Mouse (Mus musculus) ovary, postnatal 10 days (tissue): Measurements from ENCODE around the gene Serpina6.
A peak's percentile ranks its signal among the peaks of the same experiment; 100 is the strongest.
"Not testable (repeated sequence)": the region's sequence is repeated elsewhere in the genome, so short reads cannot be mapped to it uniquely, and the experiment has no call there.

ENCODE experiments used
- DNase-seq: peaks from one replicate; pipeline ENCODE4 v3.0.0; 2022; ENCODE audit warnings: low spot score

Gene Serpina6

DNA sequence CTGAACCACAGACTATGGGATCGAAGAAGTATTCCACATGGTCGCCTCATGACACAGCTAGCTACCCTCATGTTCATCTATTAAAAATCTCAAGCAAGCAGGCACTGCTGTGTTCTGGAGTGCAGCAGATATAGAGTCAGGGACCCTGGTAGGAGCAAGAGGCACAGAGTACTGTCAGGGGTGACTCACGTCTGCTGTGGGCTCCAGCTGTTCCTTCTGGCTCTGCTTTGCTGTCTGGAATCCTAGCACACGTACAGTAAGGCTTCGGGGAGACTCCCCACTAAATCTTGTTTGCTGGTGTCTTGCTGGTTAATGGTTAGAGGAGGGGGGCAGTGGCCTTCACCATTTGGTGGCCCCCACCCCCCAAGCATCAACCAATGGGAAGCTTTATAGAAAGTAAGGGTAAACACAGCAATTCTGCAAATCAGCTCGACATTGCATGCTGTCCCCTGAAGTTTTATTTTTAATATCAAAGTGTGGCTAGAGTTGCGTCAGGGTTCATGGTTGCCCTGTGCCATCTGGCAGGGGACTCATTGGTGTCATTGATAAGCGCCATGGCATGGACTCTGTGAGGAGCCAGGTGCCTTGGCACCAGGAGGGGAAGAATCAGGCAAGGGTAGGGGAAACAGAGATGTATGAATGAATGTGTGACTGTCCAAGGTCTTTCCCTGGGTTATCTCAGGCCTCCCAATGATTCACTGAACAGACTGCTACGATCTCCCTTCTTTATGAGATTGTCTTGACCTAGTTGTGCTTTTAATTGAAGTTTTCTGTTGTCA lies at the start of gene Serpina6:
Serpina6 (minus strand) TSS at position 365 of the 779 bp plus-strand sequence.
- DNase-seq, result no peak

DNA sequence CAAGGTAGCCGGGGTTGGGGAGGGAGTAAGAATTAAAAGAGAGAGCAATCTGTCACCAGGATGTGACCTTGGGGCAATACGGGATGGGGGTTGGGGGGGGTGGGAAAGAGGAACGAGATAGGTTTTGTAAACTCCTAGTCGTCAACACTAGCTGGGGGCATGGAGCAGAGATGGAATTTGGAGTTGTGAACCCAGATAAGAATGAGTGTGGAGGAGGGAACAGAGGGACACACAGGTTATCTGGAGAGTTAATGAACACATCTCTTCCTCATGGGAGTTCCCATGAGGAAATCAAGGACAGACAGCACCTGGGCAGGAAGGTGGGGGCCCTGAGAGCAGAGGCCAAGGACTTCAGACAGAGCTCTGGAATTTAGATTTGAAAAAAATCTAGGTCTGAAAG lies 49.1 kb upstream of the Serpina6 start:
- DNase-seq, result no peak

DNA sequence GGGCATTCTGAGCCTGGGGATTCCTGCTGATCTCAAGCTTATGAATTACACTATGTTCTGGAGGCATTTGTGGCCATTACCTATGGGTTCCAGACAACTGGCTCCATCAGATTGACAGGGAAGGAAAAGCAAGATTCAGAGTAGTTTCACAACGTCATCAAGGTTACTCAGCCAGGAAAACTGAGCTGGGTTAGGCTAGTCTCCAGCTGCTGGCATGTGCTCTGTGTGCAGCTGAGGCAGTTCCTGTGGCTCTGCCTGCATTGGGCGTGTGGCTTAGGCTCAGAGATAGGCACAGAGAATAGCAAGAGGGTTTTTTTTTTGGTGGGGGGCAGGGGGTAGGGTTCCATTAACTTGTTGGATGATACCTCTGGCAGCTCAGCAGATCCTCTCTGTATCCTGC lies 48.5 kb upstream of the Serpina6 start:
- DNase-seq, result no peak

DNA sequence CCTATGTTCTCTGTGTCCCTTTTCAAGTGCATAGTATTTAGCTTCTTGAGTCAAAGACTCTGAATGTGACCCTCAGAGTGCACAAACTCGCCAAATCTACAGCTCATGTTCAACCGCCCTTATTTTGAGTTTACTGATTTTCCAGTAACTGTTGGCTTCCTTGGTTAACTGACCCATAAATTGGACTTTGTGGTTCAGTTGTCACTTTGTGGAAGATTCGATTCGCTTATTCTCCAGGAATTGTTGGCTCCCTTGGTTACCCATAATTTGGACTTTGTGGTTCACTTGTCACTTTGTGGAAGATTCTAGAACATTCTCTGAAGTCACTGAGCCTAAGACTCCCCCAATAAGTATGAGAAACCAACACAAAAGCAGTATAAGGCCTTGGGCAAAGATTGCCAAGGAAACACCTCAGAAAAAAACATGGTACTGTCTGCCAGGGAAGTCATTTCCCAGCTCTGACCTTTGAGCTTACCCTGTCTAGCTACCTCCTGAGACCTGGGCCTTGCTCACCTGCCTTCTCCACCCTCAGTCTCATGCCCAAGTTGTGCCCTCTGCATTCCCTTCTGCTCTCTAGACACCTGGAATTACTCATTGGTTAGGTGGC lies 43.2 kb upstream of the Serpina6 start:
- no peak for DNase-seq

DNA sequence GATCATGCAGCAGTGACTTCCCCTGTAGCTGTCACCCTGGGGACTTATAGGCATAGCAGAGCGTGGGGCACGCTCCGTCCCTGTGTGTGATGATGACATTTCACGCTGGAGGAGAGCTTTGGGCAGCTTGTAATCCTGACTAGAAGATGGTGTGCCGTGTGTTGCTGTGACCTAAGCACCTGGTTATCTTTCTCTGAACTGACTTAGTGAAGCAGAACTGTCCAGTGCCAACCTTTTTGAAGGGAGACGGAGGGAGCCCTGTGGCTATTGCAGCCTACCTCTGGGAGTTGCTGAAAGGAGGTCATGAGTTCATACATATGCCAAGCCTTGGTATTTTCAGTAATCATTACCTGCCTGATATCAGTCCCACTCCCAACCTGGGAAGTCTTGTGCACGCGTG lies 38.4 kb upstream of the Serpina6 start, which contains the start of gene Serpina1f:
Serpina1f (minus strand) TSS at position 101 of the 400 bp plus-strand sequence.
- no peak for DNase-seq

DNA sequence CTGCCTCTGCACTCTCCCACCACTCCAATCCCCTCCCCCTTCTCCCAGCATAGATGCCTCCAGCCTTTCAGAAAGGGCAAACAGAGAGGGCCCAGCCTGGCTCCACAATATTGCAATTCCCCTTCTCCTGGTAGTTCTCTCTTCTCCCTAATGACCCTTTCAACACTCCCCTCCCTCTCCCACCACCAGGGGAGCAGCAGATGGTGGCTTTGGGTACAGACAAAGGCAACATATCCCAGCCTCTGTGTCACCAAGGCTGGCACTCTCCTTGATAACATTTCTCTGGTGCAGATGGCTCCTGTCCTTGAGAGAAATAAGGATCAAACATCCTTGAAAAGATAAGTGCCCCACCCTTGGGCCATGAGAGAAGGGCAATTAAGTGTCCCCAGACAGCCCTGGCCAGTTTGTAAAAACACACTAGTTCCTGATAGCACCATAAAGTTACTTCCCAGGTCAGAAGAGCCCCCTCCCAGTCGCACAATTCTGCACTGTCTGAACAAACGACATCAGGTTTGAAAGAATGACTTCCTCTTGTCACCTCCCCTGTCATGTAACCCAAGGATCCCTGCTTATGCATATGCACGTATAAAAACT lies 31.3 kb upstream of the Serpina6 start:
- no peak for DNase-seq

DNA sequence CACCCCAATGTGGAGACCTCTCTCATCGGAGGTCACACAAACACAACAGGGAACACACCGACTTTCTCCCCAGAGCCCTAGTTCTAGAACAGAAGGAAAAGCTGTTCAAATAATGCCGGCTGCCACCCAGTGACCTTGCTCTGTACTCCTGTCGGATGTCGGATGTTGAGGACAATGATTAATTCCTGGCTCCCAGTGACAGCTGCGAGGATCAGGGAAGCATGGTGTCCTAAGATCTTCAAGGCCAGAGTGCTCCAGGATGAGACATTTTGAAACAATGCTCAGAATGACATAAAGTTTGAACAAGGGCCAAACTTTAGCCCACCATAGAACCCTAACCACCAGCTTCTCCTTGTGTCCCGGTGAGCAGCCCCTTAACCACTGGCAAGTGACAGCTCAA lies 30.0 kb upstream of the Serpina6 start:
- no peak for DNase-seq

DNA sequence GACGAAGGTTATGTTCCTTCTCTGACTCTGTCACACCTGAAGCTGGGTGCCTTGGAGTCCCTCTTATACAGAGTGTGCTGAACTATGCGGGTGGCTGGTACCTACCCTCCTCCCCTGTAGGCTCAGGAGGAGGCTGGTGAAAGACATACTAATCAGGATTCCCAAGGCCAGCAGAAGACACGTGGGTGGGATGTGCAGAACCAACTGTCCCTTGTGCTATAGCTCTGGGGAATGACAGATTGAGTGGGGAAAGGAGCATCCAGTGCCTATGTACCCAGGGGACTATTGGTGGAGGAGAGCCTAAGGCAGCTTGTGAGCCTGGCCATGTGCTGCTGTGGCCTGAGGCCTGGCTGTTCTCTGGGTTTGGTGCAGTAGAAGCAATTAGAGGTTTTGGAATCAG lies 29.0 kb upstream of the Serpina6 start:
- DNase-seq, result no peak

DNA sequence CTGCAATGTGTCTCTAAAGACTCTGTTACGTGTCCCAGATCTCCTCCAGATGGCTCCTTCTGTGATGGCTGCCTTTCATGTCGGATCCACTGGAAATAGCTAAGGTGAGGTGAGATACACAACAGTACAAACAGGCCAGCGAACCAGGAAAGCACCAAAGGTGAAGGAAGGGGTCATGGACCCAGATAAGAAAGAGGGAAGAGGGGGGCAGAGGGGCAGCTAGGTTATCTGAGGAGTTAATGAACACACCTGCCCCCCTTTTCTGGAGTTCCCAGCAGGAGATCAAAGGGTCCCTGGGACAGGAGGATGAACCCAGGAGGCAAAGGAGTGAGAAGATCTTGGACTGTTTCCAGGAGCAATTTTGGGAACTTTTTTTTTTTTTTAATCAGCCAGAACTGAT lies 28.4 kb upstream of the Serpina6 start:
- DNase-seq, result no peak

DNA sequence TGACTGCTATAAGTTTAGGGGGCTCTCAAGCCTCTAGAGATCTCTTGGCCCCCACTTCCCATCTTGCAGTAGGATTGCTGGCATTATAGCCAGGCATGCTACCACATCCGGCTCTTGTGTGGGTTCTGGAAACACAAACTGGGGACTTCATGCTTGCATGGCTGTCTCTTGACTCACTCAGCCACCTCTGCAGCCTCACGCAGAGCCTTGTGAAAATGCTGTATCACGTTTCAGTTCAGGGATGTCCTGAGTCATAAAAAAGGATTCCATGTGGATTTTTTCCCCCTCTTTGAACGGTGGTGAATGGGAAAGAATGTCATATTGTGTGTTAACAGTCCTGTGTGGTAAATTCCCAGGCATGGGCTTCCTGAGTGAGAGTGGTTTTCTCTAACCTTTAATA lies 26.8 kb upstream of the Serpina6 start:
- no peak for DNase-seq

DNA sequence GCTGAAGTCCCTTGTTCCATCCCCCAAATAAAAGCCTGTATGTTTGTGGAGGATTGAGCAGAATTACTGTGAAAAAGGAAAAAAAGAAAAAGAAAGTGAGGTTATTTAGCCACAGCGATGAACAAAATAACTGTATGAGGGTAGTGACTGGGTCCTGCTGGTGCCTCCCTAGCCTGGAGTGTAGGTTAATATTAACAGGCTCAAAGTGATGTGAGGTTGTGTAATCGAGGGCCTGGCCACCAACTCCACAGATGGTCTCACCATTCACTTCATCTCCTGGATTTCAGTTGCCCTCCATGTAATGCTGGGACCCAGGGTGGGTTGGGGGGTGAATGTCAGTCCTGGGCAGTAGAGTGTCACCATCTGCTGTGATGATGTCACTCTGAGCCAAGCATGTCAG lies 24.7 kb upstream of the Serpina6 start:
- DNase-seq, result no peak

DNA sequence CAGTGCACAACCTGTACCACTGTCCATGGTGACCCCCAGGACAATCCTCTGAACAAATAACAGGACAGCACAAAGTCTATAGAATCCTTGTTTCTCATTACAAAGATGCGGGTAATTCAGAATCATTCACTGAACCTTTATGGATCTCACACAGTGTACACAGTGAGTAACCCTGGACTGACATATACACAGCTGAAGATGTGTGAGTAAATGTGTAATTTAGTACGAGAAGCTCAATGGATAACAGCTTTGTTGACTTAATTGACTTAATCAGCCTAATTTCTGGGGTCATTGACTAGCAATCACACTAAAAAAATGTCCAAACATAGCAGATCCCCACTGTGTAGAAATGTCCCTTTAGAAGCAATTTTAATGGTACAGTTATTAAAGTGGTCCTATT lies 24.2 kb upstream of the Serpina6 start:
- no peak for DNase-seq

DNA sequence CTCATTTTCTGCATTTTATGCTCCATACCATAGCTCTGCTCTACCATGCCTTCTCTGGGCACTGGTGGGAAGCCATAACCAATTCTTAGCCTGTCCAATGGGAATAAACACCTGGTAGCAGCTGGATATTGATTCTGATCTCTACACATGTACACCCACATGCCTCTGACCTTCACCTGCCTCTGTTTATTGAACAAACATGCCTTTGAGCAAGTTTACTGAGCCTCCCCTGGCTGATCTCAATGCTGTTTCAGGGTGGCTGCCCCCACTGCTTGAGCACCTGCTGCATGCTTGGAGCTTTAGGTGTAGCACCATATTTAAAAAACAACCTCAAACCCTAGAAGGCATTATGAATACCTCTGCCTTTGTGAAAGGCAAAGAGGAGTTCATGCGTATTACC lies 22.8 kb upstream of the Serpina6 start:
- DNase-seq, result not testable (repeated sequence)

DNA sequence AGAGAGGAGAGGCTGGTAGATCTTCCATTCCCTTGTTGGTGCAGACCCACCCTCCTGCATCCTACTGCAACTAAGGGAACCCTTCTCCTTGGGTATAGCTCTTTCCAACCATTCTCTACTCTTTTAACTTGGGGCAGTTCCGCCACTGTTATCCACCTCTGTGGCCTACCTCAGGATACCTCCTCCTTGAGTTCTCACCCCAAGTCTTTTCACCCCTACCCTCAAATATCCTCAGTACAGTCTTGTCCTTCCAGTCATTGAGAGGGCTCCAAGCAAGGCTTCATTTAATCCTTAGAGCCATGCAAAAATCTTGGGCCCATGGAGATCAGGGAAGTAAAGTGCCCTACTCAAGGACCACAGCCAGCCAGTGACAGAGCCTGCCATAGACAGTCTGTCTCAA lies 19.0 kb upstream of the Serpina6 start, which contains the start of gene Serpina16:
Serpina16 (minus strand) TSS at position 101 of the 400 bp plus-strand sequence.
- no peak for DNase-seq

DNA sequence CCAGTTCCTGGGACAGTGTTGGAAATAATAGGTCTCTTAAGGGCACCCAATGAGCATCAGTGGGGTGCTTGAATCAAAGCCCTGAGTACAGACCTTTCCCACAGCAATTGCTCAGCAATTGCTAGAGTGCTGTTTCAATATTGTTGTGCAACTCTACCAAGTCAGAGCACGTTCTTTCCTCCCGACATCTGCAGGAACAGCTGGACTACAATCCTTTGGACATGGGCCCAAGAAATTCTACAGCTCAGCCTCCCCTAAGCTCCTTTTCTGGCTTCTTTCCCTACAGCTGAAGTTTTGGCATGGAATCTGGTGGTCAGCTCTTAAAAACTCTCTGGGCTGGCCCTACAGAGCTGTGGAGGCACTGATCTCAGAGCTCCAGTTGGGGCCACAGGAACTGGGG lies 16.2 kb upstream of the Serpina6 start:
- peak; percentile 5 for DNase-seq

DNA sequence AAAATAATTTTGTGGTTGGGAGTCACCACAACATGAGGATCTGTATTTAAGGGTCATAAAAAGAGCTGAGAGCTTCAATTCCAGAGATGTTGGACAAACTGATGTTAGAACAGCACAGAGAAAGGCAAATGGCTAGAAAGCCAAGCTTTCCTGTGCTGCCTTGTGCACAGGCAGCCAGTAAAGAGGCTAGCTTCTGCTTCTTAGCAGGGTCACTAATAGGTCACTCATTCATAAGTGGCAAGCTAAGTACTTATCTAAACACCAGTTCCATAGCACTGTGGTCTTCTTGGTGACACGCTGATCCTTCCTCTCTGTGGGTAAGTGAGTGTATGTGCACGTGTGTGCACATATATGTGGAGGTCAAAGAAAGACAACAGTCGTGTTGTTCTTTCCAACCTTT lies 14.5 kb upstream of the Serpina6 start:
- no peak for DNase-seq

DNA sequence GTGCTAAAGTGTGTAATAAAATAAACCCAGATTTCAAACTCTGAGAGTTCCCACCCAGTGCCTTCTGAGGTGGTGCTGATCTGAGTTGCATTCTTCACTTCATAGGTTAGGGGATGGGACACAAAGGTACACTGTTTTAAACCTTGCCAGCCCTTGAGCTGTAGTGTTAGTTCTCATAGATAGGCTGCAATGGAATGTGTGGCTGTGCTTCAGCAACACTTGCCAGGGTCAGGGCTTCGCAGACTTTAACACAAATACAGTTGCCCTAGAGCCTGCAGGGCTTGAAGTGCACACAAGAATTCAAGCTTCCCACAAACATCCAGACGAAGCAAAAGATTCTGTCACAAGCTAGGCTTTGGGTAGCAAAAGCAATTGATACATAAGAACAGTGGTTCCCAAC lies 14.0 kb upstream of the Serpina6 start:
- no peak for DNase-seq

DNA sequence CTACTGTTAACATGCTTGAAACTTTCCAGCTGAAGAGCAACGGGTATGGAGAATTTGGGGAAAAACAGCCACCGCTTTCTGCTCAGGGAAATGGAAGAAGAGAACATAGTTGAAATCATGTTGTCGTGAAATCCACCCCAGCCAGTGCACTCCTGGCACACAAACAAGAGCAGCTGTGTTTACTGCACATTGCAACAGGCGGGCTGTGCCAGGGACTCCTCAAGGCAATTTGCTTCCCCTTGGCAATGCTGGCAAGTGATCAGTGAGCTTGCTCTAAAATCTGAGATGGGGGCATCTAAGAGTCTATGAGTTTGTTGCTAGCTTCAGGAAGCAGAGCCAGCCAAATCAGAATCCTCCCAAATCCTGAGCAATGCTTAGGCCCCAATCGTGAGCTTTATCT lies 13.3 kb upstream of the Serpina6 start:
- no peak for DNase-seq

DNA sequence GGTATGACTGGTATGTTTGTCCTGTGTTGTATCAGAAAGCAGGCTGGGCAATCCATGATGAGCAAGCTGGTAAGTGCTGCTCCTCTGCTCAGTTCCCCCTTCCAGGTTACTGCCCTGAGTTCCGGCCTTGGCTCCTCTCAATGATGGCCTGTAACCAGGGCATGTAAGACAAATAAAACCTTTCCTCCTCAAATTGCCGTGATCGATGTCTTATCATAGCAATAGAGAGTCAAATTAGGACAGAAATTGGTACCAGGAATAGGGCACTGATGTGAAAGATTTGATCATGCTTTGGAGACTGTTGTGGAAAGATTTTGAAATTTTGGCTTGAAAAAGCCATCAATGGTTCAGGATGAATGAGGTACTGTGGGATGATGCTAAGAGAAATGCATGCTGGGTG lies 8.3 kb upstream of the Serpina6 start:
- DNase-seq, result no peak

DNA sequence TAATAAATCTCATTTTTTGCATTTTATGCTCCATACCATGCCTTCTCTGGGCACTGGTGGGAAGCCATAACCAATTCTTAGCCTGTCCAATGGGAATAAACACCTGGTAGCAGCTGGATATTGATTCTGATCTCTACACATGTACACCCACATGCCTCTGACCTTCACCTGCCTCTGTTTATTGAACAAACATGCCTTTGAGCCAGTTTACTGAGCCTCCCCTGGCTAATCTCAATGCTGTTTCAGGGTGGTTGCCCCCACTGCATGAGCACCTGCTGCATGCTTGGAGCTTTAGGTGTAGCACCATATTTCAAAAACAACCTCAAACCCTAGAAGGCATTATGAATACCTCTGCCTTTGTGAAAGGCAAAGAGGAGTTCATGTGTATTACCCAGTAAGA lies 5.0 kb upstream of the Serpina6 start:
- not testable (repeated sequence) for DNase-seq

DNA sequence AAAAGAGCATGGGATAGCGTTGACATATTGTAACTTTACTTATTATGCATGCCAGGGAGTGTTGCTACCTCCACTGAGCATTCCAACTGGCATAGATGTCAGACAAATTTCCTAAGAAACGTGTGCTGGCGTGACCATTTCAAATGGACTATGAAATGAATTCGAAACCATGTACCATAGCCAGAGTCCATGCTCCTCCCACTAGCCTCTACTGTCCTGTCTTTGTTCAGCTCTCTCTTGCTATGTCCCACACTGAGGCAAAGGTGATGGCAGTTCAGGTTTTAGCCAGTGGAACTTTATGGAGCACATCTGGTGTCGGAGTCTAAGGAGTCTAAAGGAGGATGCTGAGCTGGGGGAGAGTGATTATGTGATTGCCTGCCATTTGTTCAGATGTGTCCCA lies 3.1 kb upstream of the Serpina6 start:
- DNase-seq, result no peak

DNA sequence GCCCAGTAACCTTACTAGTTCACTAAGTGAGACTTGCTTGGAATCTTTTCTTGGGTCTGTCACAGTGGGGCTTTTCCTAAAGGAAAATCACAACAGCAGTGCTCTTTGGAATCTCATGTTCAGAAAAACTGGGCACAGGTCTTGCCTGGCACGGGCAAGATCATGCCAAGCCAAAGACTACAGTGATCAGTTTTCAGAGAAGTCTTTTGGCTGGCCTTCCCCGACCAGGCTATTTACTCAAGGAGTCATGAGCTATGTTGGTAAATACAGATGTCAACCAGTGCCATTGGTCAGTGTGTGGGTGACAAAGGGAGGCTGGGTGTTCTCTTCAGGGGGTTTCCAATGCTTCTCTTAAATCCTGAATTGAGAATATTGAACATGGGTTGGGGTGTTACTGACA lies 2.2 kb upstream of the Serpina6 start:
- no peak for DNase-seq

DNA sequence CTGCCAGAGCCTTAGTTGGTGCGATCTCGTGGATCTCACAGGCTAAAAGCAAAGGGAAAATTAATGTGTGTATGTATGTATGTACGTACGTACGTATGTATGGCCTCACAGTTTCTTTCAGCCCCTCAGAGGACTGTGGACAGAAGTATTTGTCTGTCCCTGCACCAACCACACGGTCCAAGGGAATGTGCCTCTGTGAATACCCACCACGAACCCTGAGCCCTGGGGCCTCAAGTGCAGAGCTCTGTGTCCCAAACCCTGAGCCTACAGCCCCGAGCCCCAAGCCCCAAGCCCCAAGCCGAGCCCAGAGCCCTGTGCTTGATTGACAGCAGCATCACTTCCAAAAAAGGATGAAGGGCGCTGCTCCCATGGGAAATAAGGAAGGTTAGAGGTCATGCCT lies 979 bp upstream of the Serpina6 start:
- DNase-seq, result no peak
